Mouse (Mus musculus): ENCODE data around the gene Cfp. TPM values are rescaled to one million over a fixed set of nuclear protein-coding genes. Genes with fewer than 3 reads are reported as not detected.
A peak's percentile ranks its signal among the peaks of the same experiment; 100 is the strongest.

Cfp gene
- polyA plus RNA-seq, 1 experiment from 2014 or later: 4.6 TPM

GRCm38 (mm10) chrX:20921366-20921765 lies 10.0 kb downstream of the Cfp start:
- Histone ChIP-seq H3K27me3 (ENCODE audit: control insufficient read depth, insufficient read depth, low read length) (no peaks in the 10 kb centered on the region), H3K4me1 (ENCODE audit: control insufficient read depth, insufficient read depth, low read length) (no peaks in the 10 kb centered on the region), H3K4me3 (ENCODE audit: low read depth, low read length) (peak overlapping the region; percentile 55; the same call in 1 of the 2 replicates), H3K9ac (replicated peaks; ENCODE audit: low read depth, low read length) (no peak overlapping the region), H3K4me2 (ENCODE audit: low read depth, low read length) (peak overlapping the region; percentile 44), H3K9me3 (ENCODE audit: control insufficient read depth, low read length) (no peaks in the 10 kb centered on the region), H3K36me3 (ENCODE audit: control insufficient read depth, insufficient read depth, low read length) (no peaks in the 10 kb centered on the region), H3K27ac (ENCODE audit: low read depth, low read length) (peak overlapping the region; percentile 39; the same call in 1 of the 2 replicates)
- 44% methylated on average over 5 of the region's 5 CpGs for WGBS
- ATAC-seq (ENCODE audit: low read depth): peak; percentile 12; the same call in 1 of the 2 replicates

GRCm38 (mm10) chrX:20920844-20921364 lies 10.5 kb downstream of the Cfp start, which contains the start of gene Syn1:
Gene Syn1, minus strand, starts transcription at chrX:20921004.
- Histone ChIP-seq H3K4me2 (ENCODE audit: low read depth, low read length) (peak within 1 kb of the TSS; percentile 53), H3K27me3 (ENCODE audit: control insufficient read depth, insufficient read depth, low read length) (no peaks in the 10 kb centered on the region), H3K9me3 (ENCODE audit: control insufficient read depth, low read length) (no peaks in the 10 kb centered on the region), H3K4me1 (ENCODE audit: control insufficient read depth, insufficient read depth, low read length) (no peaks in the 10 kb centered on the region), H3K9ac (replicated peaks; ENCODE audit: low read depth, low read length) (peak within 1 kb of the TSS; percentile 68), H3K36me3 (ENCODE audit: control insufficient read depth, insufficient read depth, low read length) (no peaks in the 10 kb centered on the region), H3K27ac (ENCODE audit: low read depth, low read length) (peak within 1 kb of the TSS; percentile 74), H3K4me3 (ENCODE audit: low read depth, low read length) (peak within 1 kb of the TSS; percentile 55)
- ATAC-seq (ENCODE audit: low read depth): peak; percentile 98
- WGBS: 6% methylated on average over 23 of the region's 44 CpGs

- Histone ChIP-seq H3K9me3 (ENCODE audit: control insufficient read depth, low read length) (no peaks in the 10 kb centered on the region), H3K4me2 (ENCODE audit: low read depth, low read length) (peak overlapping the region; percentile 53), H3K27ac (ENCODE audit: low read depth, low read length) (peak overlapping the region; percentile 74; the same call in 1 of the 2 replicates), H3K36me3 (ENCODE audit: control insufficient read depth, insufficient read depth, low read length) (no peaks in the 10 kb centered on the region), H3K9ac (replicated peaks; ENCODE audit: low read depth, low read length) (peak overlapping the region; percentile 68), H3K4me3 (ENCODE audit: low read depth, low read length) (peak overlapping the region; percentile 55), H3K27me3 (ENCODE audit: control insufficient read depth, insufficient read depth, low read length) (no peaks in the 10 kb centered on the region), H3K4me1 (ENCODE audit: control insufficient read depth, insufficient read depth, low read length) (no peaks in the 10 kb centered on the region)
- peak; percentile 62 for ATAC-seq (ENCODE audit: low read depth)
- 18% methylated on average over 19 of the region's 49 CpGs for whole genome bisulfite sequencing
Observed at GRCm38 (mm10) chrX:20920249-20920843, 11.0 kb downstream of the Cfp start.

- no peak for ATAC-seq (ENCODE audit: low read depth)
- no peaks in the 10 kb centered on the region for H3K9me3 ChIP-seq (ENCODE audit: control insufficient read depth, low read length)
- no peaks in the 10 kb centered on the region for H3K4me1 ChIP-seq (ENCODE audit: control insufficient read depth, insufficient read depth, low read length)
Observed at GRCm38 (mm10) chrX:20915075-20915474, 16.3 kb downstream of the Cfp start.

GRCm38 (mm10) chrX:20913726-20914125 lies 17.6 kb downstream of the Cfp start:
- H3K9ac ChIP-seq (replicated peaks; ENCODE audit: low read depth, low read length): no peak overlapping the region
- no peaks in the 10 kb centered on the region for H3K4me1 ChIP-seq (ENCODE audit: control insufficient read depth, insufficient read depth, low read length)
- no peaks in the 10 kb centered on the region for H3K27me3 ChIP-seq (ENCODE audit: control insufficient read depth, insufficient read depth, low read length)
- no peak overlapping the region for H3K4me3 ChIP-seq (ENCODE audit: low read depth, low read length)
- no peaks in the 10 kb centered on the region for H3K36me3 ChIP-seq (ENCODE audit: control insufficient read depth, insufficient read depth, low read length)
- H3K4me2 ChIP-seq (ENCODE audit: low read depth, low read length): no peak overlapping the region
- ATAC-seq (ENCODE audit: low read depth): no peak
- WGBS: 85% methylated on average over 6 of the region's 6 CpGs
- no peak overlapping the region for H3K27ac ChIP-seq (ENCODE audit: low read depth, low read length)
- no peaks in the 10 kb centered on the region for H3K9me3 ChIP-seq (ENCODE audit: control insufficient read depth, low read length)

More at GRCm38 (mm10) chrX:20915075-20915474, 16.3 kb downstream of the Cfp start:
- no peaks in the 10 kb centered on the region for H3K27me3 ChIP-seq (ENCODE audit: control insufficient read depth, insufficient read depth, low read length)
- H3K4me3 ChIP-seq (ENCODE audit: low read depth, low read length): no peak overlapping the region
- H3K36me3 ChIP-seq (ENCODE audit: control insufficient read depth, insufficient read depth, low read length): no peaks in the 10 kb centered on the region
- no peak overlapping the region for H3K9ac ChIP-seq (replicated peaks; ENCODE audit: low read depth, low read length)
- no peak overlapping the region for H3K4me2 ChIP-seq (ENCODE audit: low read depth, low read length)
- no peak overlapping the region for H3K27ac ChIP-seq (ENCODE audit: low read depth, low read length)

- no peaks in the 10 kb centered on the region for H3K36me3 ChIP-seq (ENCODE audit: control insufficient read depth, insufficient read depth, low read length)
- no peaks in the 10 kb centered on the region for H3K27me3 ChIP-seq (ENCODE audit: control insufficient read depth, insufficient read depth, low read length)
- no peak overlapping the region for H3K4me3 ChIP-seq (ENCODE audit: low read depth, low read length)
- H3K4me1 ChIP-seq (ENCODE audit: control insufficient read depth, insufficient read depth, low read length): no peaks in the 10 kb centered on the region
- H3K9ac ChIP-seq (replicated peaks; ENCODE audit: low read depth, low read length): no peak overlapping the region
- no peak for ATAC-seq (ENCODE audit: low read depth)
- WGBS: 30% methylated on average over 3 of the region's 3 CpGs
- no peak overlapping the region for H3K27ac ChIP-seq (ENCODE audit: low read depth, low read length)
- no peaks in the 10 kb centered on the region for H3K9me3 ChIP-seq (ENCODE audit: control insufficient read depth, low read length)
- H3K4me2 ChIP-seq (ENCODE audit: low read depth, low read length): no peak overlapping the region
Observed at GRCm38 (mm10) chrX:20910074-20910473, 21.3 kb downstream of the Cfp start.

Other genes with a start within 250 kb of the Cfp start
- gene Cdk16, start 243.6 kb downstream of the Cfp start, polyA plus RNA-seq (2014; fragmentation: Nextera tagmentation; extraction: Ambion mirVana): 117 and 120 TPM in 2 replicates
- gene Usp11, start 227.6 kb downstream of the Cfp start, polyA plus RNA-seq (2014; fragmentation: Nextera tagmentation; extraction: Ambion mirVana): 85.9 and 93.5 TPM in 2 replicates
- 334 and 400 TPM in 2 replicates for gene Araf, start 133.7 kb downstream of the Cfp start, polyA plus RNA-seq (2014; fragmentation: Nextera tagmentation; extraction: Ambion mirVana)
- 2.0 and 5.6 TPM in 2 replicates for gene Timp1, start 61.4 kb downstream of the Cfp start, polyA plus RNA-seq (2014; fragmentation: Nextera tagmentation; extraction: Ambion mirVana)
- gene Syn1, start 10.6 kb downstream of the Cfp start, polyA plus RNA-seq (2014; fragmentation: Nextera tagmentation; extraction: Ambion mirVana): 88.5 and 101 TPM in 2 replicates
- 8.2 and 11.7 TPM in 2 replicates for gene Elk1, start 19.1 kb upstream of the Cfp start, polyA plus RNA-seq (2014; fragmentation: Nextera tagmentation; extraction: Ambion mirVana)
- 28.3 and 30.7 TPM in 2 replicates for gene Uxt, start 30.5 kb upstream of the Cfp start, polyA plus RNA-seq (2014; fragmentation: Nextera tagmentation; extraction: Ambion mirVana)
- gene Zfp182, start 130.8 kb upstream of the Cfp start, polyA plus RNA-seq (2014; fragmentation: Nextera tagmentation; extraction: Ambion mirVana): 9.6 and 11.2 TPM in 2 replicates
- gene Spaca5, start 136.9 kb upstream of the Cfp start, polyA plus RNA-seq (2014; fragmentation: Nextera tagmentation; extraction: Ambion mirVana): not detected in 2 replicates
- gene Zfp300, start 158.0 kb upstream of the Cfp start, polyA plus RNA-seq (2014; fragmentation: Nextera tagmentation; extraction: Ambion mirVana): 4.2 and 5.7 TPM in 2 replicates
- not detected in 2 replicates for gene Ssxa1, start 184.3 kb upstream of the Cfp start, polyA plus RNA-seq (2014; fragmentation: Nextera tagmentation; extraction: Ambion mirVana)
- gene Gm21876, start 244.1 kb upstream of the Cfp start, polyA plus RNA-seq (2014; fragmentation: Nextera tagmentation; extraction: Ambion mirVana): not detected in 2 replicates

Measured in neural tube, embryonic 14.5 days (tissue).